Mouse (Mus musculus): ENCODE data around the gene Spcs2. TPM values are rescaled to one million over a fixed set of nuclear protein-coding genes. Genes with fewer than 3 reads are reported as not detected.
"Not testable (repeated sequence)": the region's sequence is repeated elsewhere in the genome, so short reads cannot be mapped to it uniquely, and the experiment has no call there.

The Spcs2 gene
- polyA plus RNA-seq, 1 experiment, result 5.9 TPM

GRCm38 (mm10) chr7:99822426-99822825, 40.8 kb downstream of the Spcs2 start:
- Histone ChIP-seq H3K4me3 (replicated peaks) (peak overlapping the region; percentile 38), H3K4me1 (ENCODE audit: control insufficient read depth) (peaks cover 63% of the 10 kb centered on the region), H3K27me3 (ENCODE audit: control insufficient read depth) (no peaks in the 10 kb centered on the region), H3K36me3 (ENCODE audit: control insufficient read depth) (peaks cover 71% of the 10 kb centered on the region), H3K9me3 (ENCODE audit: control insufficient read depth, low read length) (no peaks in the 10 kb centered on the region)
- TF ChIP-seq GATA1 (IDR thresholded peaks at IDR 0.05; ENCODE audit: low read length) (no peak), TAL1 (IDR thresholded peaks at IDR 0.05; ENCODE audit: low read length) (no peak)

- peaks cover 60% of the 10 kb centered on the region for H3K4me1 ChIP-seq (ENCODE audit: control insufficient read depth)
- peak overlapping the region; percentile 38 for H3K4me3 ChIP-seq (replicated peaks)
- no peaks in the 10 kb centered on the region for H3K27me3 ChIP-seq (ENCODE audit: control insufficient read depth)
- H3K36me3 ChIP-seq (ENCODE audit: control insufficient read depth), result peaks cover 73% of the 10 kb centered on the region
- H3K9me3 ChIP-seq (ENCODE audit: control insufficient read depth, low read length), result no peaks in the 10 kb centered on the region
- TF ChIP-seq TAL1 (IDR thresholded peaks at IDR 0.05; ENCODE audit: low read length) (no peak), GATA1 (IDR thresholded peaks at IDR 0.05; ENCODE audit: low read length) (no peak)
Observed at GRCm38 (mm10) chr7:99821953-99822352, 41.3 kb downstream of the Spcs2 start.

- Histone ChIP-seq H3K36me3 (ENCODE audit: control insufficient read depth) (peaks cover 78% of the 10 kb centered on the region), H3K4me1 (ENCODE audit: control insufficient read depth) (peaks cover 39% of the 10 kb centered on the region)
- not testable (repeated sequence) for H3K4me3 ChIP-seq (replicated peaks); H3K27me3 ChIP-seq (ENCODE audit: control insufficient read depth); H3K9me3 ChIP-seq (ENCODE audit: control insufficient read depth, low read length)
Observed at GRCm38 (mm10) chr7:99818181-99818725, 45.0 kb downstream of the Spcs2 start.

GRCm38 (mm10) chr7:99813394-99813793, 49.9 kb downstream of the Spcs2 start:
- TF ChIP-seq GATA1 (IDR thresholded peaks at IDR 0.05; ENCODE audit: low read length) (no peak), TAL1 (IDR thresholded peaks at IDR 0.05; ENCODE audit: low read length) (no peak)
- Histone ChIP-seq H3K4me3 (replicated peaks) (no peak overlapping the region), H3K9me3 (ENCODE audit: control insufficient read depth, low read length) (peaks cover 4% of the 10 kb centered on the region), H3K36me3 (ENCODE audit: control insufficient read depth) (peaks cover 97% of the 10 kb centered on the region), H3K27me3 (ENCODE audit: control insufficient read depth) (no peaks in the 10 kb centered on the region; the same call in 1 of the 2 replicates), H3K4me1 (ENCODE audit: control insufficient read depth) (peaks cover 60% of the 10 kb centered on the region)

GRCm38 (mm10) chr7:99811661-99812060, 51.6 kb downstream of the Spcs2 start:
- no peak for TF ChIP-seq GATA1 (IDR thresholded peaks at IDR 0.05; ENCODE audit: low read length)
- TF ChIP-seq TAL1 (IDR thresholded peaks at IDR 0.05; ENCODE audit: low read length), result no peak
- H3K4me1 ChIP-seq (ENCODE audit: control insufficient read depth), result peaks cover 72% of the 10 kb centered on the region
- H3K27me3 ChIP-seq (ENCODE audit: control insufficient read depth), result no peaks in the 10 kb centered on the region; the same call in 1 of the 2 replicates
- peaks cover 4% of the 10 kb centered on the region for H3K9me3 ChIP-seq (ENCODE audit: control insufficient read depth, low read length)
- peaks cover 96% of the 10 kb centered on the region for H3K36me3 ChIP-seq (ENCODE audit: control insufficient read depth)
- no peak overlapping the region for H3K4me3 ChIP-seq (replicated peaks)

- Histone ChIP-seq H3K36me3 (ENCODE audit: control insufficient read depth) (peaks cover 93% of the 10 kb centered on the region), H3K4me3 (replicated peaks) (no peak overlapping the region), H3K27me3 (ENCODE audit: control insufficient read depth) (no peaks in the 10 kb centered on the region; the same call in 1 of the 2 replicates), H3K4me1 (ENCODE audit: control insufficient read depth) (peaks cover 77% of the 10 kb centered on the region), H3K9me3 (ENCODE audit: control insufficient read depth, low read length) (peaks cover 4% of the 10 kb centered on the region)
- TF ChIP-seq TAL1 (IDR thresholded peaks at IDR 0.05; ENCODE audit: low read length), result no peak
- no peak for TF ChIP-seq GATA1 (IDR thresholded peaks at IDR 0.05; ENCODE audit: low read length)
Observed at GRCm38 (mm10) chr7:99810814-99811213, 52.4 kb downstream of the Spcs2 start.

- H3K27me3 ChIP-seq (ENCODE audit: control insufficient read depth); H3K9me3 ChIP-seq (ENCODE audit: control insufficient read depth, low read length); H3K4me3 ChIP-seq (replicated peaks): not testable (repeated sequence)
- Histone ChIP-seq H3K4me1 (ENCODE audit: control insufficient read depth) (peaks cover 90% of the 10 kb centered on the region), H3K36me3 (ENCODE audit: control insufficient read depth) (peaks cover 65% of the 10 kb centered on the region)
Observed at GRCm38 (mm10) chr7:99807043-99807442, 56.2 kb downstream of the Spcs2 start.

- H3K9me3 ChIP-seq (ENCODE audit: control insufficient read depth, low read length), result peaks cover 12% of the 10 kb centered on the region
- H3K4me3 ChIP-seq (replicated peaks), result no peak overlapping the region
- H3K27me3 ChIP-seq (ENCODE audit: control insufficient read depth), result no peaks in the 10 kb centered on the region; the same call in 1 of the 2 replicates
- H3K36me3 ChIP-seq (ENCODE audit: control insufficient read depth), result peaks cover 52% of the 10 kb centered on the region
- H3K4me1 ChIP-seq (ENCODE audit: control insufficient read depth), result peaks cover 89% of the 10 kb centered on the region
- TF ChIP-seq GATA1 (IDR thresholded peaks at IDR 0.05; ENCODE audit: low read length), result no peak
- TF ChIP-seq TAL1 (IDR thresholded peaks at IDR 0.05; ENCODE audit: low read length), result no peak
Observed at GRCm38 (mm10) chr7:99805340-99805739, 57.9 kb downstream of the Spcs2 start.

- Histone ChIP-seq H3K4me1 (ENCODE audit: control insufficient read depth) (peaks cover 94% of the 10 kb centered on the region), H3K36me3 (ENCODE audit: control insufficient read depth) (peaks cover 39% of the 10 kb centered on the region), H3K4me3 (replicated peaks) (peak overlapping the region; percentile 20), H3K9me3 (ENCODE audit: control insufficient read depth, low read length) (peaks cover 12% of the 10 kb centered on the region)
- not testable (repeated sequence) for H3K27me3 ChIP-seq (ENCODE audit: control insufficient read depth)
Observed at GRCm38 (mm10) chr7:99804033-99804432, 59.2 kb downstream of the Spcs2 start.

- Histone ChIP-seq H3K4me3 (replicated peaks) (peak overlapping the region; percentile 43), H3K4me1 (ENCODE audit: control insufficient read depth) (peaks cover 95% of the 10 kb centered on the region), H3K9me3 (ENCODE audit: control insufficient read depth, low read length) (peaks cover 12% of the 10 kb centered on the region), H3K36me3 (ENCODE audit: control insufficient read depth) (peaks cover 34% of the 10 kb centered on the region), H3K27me3 (ENCODE audit: control insufficient read depth) (no peaks in the 10 kb centered on the region; the same call in 1 of the 2 replicates)
- TF ChIP-seq TAL1 (IDR thresholded peaks at IDR 0.05; ENCODE audit: low read length), result no peak
- TF ChIP-seq GATA1 (IDR thresholded peaks at IDR 0.05; ENCODE audit: low read length), result no peak
Observed at GRCm38 (mm10) chr7:99803535-99803934, 59.7 kb downstream of the Spcs2 start.
